Mouse (Mus musculus): ENCODE measurements around the gene Rtn2.

DNA sequence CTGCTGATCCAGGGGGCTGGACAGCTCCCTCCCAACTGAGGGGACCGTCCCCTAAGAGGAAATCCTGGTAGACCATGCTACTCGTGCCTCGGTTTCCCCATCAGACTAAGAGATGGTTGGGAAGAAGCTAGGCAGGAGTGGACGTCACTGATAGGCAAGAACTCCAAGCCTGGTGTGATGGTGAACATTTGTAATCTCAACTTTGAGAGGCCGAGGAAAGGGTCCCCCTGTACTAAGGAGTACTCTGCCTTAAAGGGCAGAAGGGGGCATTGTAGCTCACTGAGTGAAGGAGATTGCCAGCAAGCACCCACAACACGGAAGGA, 22.9 kb downstream of the Rtn2 start:
- no peak for TF ChIP-seq POLR2A (IDR thresholded peaks at IDR 0.05; ENCODE audit: borderline replicate concordance, extremely low read depth, low read depth, low read length)
- no peak for TF ChIP-seq CTCF (IDR thresholded peaks at IDR 0.05; ENCODE audit: insufficient read depth, low read length)

Data from lung, adult 2 months (tissue).